Mouse (Mus musculus): ENCODE measurements around the gene Spen.
"Not testable (repeated sequence)": the region's sequence is repeated elsewhere in the genome, so short reads cannot be mapped to it uniquely, and the experiment has no call there.

The Spen gene
- long read RNA-seq, experiment 1, partial matches to known transcripts: 5 of 10 reads
- long read RNA-seq, experiment 1, other reads (novel, unspliced or antisense): 5 of 10 reads
- long read RNA-seq, experiment 2, partial matches to known transcripts: 8 of 18 reads
- long read RNA-seq, experiment 2, other reads (novel, unspliced or antisense): 9 of 18 reads

DNA sequence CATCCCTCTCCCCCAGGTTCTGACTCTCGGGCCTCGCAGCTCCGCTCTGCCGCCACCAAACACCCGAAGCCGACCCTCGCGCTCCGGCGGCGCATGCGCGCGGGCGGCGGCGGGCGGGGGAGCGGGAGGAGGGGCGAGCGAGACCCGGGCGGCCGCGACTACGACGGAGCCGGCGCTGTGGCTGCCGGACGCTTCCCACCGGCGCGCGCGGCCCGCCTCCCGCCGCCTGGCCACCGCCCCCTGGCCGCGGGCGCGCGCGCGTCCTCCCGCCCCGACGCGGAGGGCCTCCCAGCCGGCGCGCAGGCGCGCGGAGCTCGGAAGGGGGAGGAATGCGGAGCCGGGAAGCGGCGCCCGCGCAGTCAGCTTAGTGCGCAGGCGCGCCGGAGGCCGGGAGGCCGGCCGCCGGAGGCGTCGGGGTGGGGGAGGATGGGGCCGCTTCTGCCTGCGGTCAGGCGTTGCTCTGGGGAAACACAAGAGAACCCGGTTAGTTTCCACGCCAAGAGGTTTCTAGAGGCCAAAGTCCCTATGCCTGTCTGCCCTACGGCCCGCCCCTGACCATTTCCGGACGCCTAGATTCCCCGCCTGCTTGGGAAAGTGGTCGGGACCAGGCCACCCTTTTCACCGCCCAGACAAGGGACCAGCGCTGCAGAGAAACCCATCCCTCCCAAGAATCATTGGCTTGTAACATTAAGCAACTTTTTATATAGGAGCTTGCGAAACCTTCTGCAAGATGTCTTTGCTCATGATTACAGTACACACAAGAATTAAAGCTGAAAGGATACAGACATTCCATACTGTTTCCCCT lies at the start of gene Spen:
Gene Spen, minus strand, starts transcription at position 190 of the 805 bp plus-strand sequence.
- intact Hi-C loops (cut with DNase I): loop anchor here (5.0 kb wide), 1 partner anchor 36 kb away; no protein-coding TSS in a partner anchor

GRCm38 (mm10) chr4:141583919-141584318 lies 45.5 kb upstream of the Spen start:
- intact Hi-C loops (cut with DNase I): no loop called here

- intact Hi-C loops (cut with DNase I): no loop called here
These were observed 42.7 kb upstream of the Spen start for GRCm38 (mm10) chr4:141581051-141581450.

DNA sequence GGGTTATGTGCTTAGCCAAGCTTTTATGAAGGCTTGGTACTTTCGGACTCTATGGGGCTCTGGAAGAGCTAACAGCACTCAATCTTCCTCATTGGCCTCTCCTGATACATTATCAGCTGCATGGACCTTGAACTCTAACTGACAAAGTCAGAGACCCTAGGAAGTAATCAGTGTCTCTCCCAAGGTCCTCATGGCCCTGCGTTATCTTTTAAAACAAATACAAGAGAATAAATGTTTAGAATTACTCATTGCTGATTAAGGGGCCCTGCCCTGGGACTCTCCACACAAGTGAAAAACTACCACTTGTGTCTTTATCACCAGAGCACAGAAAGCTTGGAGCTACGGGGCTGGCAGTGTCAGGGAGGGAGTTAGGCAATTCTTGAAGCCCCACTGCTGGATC lies 40.4 kb upstream of the Spen start:
- intact Hi-C loops (cut with DNase I): no loop called here

DNA sequence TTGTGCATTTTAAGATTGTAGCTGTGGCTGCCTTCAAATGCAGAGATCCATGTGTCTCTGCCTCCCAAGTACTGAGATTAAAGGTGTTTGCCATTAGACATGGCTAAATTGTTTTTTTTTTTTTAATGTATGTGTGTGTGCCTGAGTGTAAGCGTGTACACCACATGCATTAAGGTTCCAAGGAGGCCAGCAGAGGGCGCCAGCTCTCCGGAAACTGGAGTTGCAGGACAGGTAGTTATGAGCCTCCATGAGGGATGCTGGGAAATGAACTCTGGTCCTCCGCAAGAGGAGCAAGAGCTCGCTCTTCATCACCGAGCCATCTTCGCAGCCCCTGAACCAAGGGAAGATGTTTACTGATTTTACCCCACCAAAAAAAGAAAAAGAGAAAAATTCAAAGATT lies 38.5 kb upstream of the Spen start:
- intact Hi-C loops (cut with DNase I): loop anchor here (2.0 kb wide), 1 partner anchor 170 kb away; no protein-coding TSS in a partner anchor

- intact Hi-C loops (cut with DNase I): loop anchor here (2.0 kb wide), 1 partner anchor 170 kb away; no protein-coding TSS in a partner anchor
These were observed 38.0 kb upstream of the Spen start for GRCm38 (mm10) chr4:141576404-141576803.

- intact Hi-C loops (cut with DNase I): loop anchor here (1.0 to 5.0 kb wide), 2 partner anchors 43 to 144 kb away; no protein-coding TSS in a partner anchor
These were observed 36.6 kb upstream of the Spen start for GRCm38 (mm10) chr4:141574789-141575702.

GRCm38 (mm10) chr4:141573359-141573966 lies 35.1 kb upstream of the Spen start:
- intact Hi-C loops (cut with DNase I): loop anchor here (5.0 kb wide), 1 partner anchor 41 kb away; no protein-coding TSS in a partner anchor

DNA sequence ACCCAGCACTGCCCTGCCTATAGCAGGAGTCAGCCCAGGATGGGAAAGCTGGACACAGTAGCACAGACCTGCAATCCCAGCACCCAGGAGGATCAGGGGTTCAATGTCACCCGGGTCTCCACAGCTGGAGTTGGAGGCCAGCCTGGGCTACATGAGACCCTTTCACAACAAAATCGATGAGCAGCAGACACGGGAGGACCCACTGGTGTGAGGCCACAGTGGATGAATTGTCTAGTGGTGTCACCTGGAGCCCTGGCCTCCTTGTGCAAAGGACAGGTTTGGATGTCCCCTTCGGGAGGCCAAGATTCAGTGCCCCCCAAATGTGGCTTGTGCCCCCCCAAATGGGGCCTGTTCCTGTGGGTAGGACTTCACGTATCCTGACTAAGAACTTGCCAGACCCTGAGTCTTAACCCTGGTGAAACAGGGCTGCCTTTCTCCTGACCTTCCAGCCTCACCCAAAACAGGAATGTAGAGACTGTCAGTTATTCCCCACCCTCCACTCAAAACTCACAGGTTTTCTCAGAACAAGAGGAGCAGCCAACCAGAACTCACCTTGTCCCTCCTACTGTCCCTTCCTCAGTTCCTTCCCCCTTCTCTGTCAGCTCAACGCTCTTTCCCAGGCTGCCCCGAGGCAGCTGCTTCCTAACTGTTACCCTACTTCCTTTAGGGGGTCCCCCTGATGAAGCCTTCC lies 34.4 kb upstream of the Spen start:
- intact Hi-C loops (cut with DNase I): loop anchor here (5.0 kb wide), 1 partner anchor 41 kb away; no protein-coding TSS in a partner anchor

- intact Hi-C loops (cut with DNase I): loop anchor here (5.0 kb wide), 1 partner anchor 40 kb away; no protein-coding TSS in a partner anchor
These were observed 33.5 kb upstream of the Spen start for GRCm38 (mm10) chr4:141571934-141572333.

DNA sequence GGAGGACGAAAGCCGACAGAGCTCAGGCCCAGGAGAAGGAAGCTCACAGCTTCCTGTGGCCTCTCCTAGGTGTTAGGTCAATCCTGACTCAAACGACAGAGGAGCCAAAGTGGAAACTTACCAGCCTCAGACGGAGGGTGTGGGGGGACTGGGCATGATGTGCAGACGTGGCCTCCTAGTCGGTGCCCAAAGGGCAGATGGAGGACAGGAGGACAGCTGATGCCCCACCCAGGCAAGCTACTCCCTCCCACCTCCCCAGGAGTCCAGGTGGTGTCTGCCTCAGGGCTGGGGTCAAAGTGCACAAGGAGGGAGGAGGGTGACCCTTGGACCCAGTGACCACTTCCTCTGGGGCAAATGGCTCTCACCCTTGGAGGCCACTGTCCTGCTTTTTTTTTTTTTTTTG lies 32.9 kb upstream of the Spen start:
- intact Hi-C loops (cut with DNase I): loop anchor here (5.0 kb wide), 1 partner anchor 39 kb away; no protein-coding TSS in a partner anchor

DNA sequence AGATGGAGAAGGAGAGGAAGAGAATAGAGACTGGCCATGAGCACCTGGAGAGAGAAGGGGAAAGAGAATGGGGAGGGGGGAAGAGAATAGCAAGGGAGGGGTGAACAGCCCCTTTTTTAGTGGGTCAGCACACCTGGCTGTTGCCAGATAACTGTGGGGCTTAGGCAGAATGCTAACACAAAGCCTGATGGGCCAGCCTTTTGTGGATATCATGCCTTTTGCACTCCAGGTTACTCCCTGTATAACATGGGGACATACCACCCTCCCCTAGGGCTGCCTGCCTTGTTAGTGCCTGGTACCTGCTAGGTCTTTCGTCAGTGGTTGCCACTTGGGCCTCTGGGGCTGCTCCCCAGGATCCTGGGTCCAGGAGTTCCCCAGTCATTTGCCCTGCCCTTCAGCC lies 32.4 kb upstream of the Spen start:
- intact Hi-C loops (cut with DNase I): loop anchor here (5.0 kb wide), 1 partner anchor 39 kb away; no protein-coding TSS in a partner anchor

- intact Hi-C loops (cut with DNase I): loop anchor here (5.0 kb wide), 1 partner anchor 38 kb away; no protein-coding TSS in a partner anchor
These were observed 31.6 kb upstream of the Spen start for GRCm38 (mm10) chr4:141570004-141570403.

GRCm38 (mm10) chr4:141568966-141569365 lies 30.6 kb upstream of the Spen start:
- intact Hi-C loops (cut with DNase I): no loop called here

DNA sequence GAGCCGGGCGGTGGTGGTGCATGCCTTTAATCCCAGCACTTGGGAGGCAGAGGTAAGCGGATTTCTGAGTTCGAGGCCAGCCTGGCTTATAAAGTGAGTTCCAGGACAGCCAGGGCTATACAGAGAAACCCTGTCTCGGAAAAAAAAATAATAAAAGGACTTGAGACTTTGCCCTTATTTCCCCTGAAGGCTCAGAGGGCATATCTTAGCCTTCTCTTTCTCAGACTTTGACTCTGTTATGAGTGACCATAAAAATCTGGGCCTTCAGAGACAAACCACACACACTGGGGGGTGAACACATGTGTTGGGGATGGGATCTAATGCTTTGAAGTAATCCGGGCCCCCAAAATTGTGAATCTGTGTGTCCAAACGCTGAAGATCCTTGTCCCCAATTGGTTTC lies 28.8 kb upstream of the Spen start:
- intact Hi-C loops (cut with DNase I): not testable (repeated sequence)

- intact Hi-C loops (cut with DNase I): no loop called here
These were observed 27.8 kb upstream of the Spen start for GRCm38 (mm10) chr4:141566187-141566586.

DNA sequence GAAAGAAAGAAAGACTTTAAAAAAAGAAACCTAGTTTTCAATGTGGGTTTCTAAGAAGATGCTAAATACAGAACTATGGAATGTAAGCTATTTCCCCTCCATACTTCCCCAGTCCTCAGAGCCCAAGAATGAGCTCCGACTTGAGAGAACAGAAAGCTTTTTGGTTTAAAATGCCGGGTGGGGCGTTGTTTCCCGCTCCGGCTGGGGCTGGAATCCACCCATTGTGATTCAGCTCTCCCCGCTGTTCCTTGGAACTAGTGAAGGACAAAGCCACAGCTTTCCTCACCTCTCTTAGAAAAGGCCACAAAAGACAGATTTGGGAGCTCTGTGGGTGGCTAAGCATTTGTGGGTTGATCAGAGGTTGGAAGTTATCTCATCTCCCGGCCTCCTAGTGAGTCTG lies 26.9 kb upstream of the Spen start:
- intact Hi-C loops (cut with DNase I): no loop called here

DNA sequence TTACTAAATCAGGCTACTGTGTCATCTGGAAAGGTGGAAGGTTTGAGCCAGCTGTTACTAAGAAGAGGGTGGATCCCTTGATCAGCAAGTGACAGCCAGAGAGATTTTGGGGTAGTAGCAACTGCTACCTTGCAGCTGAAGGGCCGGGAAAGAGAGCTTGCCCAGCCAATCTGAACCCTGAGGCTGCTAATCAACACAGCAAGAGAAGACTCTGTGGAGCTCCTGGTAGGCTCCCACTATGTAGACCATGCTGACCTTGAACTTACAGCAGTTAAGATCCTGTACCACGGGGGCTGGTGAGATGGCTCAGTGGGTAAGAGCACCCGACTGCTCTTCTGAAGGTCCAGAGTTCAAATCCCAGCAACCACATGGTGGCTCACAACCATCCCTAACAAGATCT lies 26.3 kb upstream of the Spen start:
- intact Hi-C loops (cut with DNase I): loop anchor here (5.0 kb wide), 1 partner anchor 72 kb away; no protein-coding TSS in a partner anchor

- intact Hi-C loops (cut with DNase I): loop anchor here (5.0 kb wide), 1 partner anchor 72 kb away; no protein-coding TSS in a partner anchor
These were observed 25.8 kb upstream of the Spen start for GRCm38 (mm10) chr4:141564209-141564608.

GRCm38 (mm10) chr4:141562281-141562680 lies 23.9 kb upstream of the Spen start:
- intact Hi-C loops (cut with DNase I): loop anchor here (5.0 kb wide), 1 partner anchor 70 kb away; no protein-coding TSS in a partner anchor
